ENCODE assay signal across 7 mouse cellular contexts in the genomic region with DNA sequence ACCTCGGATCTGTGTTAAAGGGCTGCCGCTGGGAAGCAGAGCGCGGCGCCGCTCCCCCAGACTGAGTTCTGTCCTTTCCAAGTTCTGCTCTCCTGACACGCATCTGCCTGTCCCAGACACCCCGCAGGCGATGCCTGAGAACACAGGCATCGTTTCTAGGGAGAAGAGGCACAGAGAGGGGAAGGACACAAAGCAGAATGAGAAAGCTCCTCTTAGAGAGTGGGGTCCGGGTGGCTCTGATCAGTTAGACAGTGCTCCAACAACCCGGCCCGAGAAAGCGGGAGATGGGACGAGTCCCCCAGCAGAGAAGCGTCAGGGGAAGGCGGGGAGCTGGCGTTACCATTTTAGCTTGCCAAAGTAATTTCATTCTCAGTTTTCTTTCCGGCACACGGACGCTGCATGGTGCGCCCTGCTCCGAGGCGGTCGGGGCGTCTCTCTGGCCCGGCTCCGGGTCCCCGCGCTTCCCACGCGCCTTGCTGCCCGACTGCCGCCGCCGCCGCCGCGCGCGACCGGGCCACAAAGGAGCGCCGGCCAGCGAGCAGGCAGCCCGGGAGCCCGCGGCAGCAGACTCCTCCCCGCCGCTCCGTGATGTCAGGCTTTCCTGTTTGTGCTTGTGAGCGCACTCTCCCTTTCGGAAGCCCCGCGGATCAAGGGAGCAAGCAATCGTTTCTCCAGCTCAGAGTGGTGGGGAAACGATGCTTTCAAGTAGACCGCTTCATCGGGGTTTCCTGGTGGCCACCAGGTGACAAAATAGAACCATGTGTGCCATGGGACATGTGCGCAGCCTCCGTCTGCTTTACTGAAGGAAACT.
DNase-seq lines count a peak whose midpoint lies in the region; ATAC-seq and TF ChIP-seq lines count a peak whose summit lies in the region.

No protein-coding gene starts in this region.

- H3K9ac ChIP-seq in intestine, embryonic 15.5 days = peak overlapping the region; percentile 79
- H3K9ac ChIP-seq in limb, embryonic 14.5 days (ENCODE audit: low read depth, low read length, severe bottlenecking) = peak overlapping the region; percentile 81
- H3K9ac ChIP-seq in midbrain, embryonic 14.5 days (replicated peaks; ENCODE audit: low read length) = peak overlapping the region; percentile 70

- DNase-seq in adrenal gland, adult 2 months = peak; percentile 86
- peak; percentile 74 for DNase-seq in limb, embryonic 14.5 days (ENCODE audit: low spot score)
- DNase-seq in midbrain, embryonic 14.5 days = peak; percentile 88
- DNase-seq in spleen, adult 18-20 months = peak; percentile 46 to 67

- peak; percentile 79 for ATAC-seq in granulocyte monocyte progenitor cell, adult 5-6 weeks (replicated peaks; ENCODE audit: poor library complexity, severe bottlenecking)
- peak; percentile 86 for ATAC-seq in intestine, embryonic 15.5 days
- ATAC-seq in limb, embryonic 14.5 days (ENCODE audit: low FRiP score, low read depth) = peak; percentile 78
- ATAC-seq in midbrain, embryonic 14.5 days (ENCODE audit: low FRiP score, low TSS enrichment) = peak; percentile 87

- no peak overlapping the region for H3K27ac ChIP-seq in cortical plate, adult 2 months (ENCODE audit: insufficient read depth, low read length)
- peak overlapping the region; percentile 82 for H3K27ac ChIP-seq in intestine, embryonic 15.5 days
- peak overlapping the region; percentile 84 for H3K27ac ChIP-seq in limb, embryonic 14.5 days (replicated peaks; ENCODE audit: low read depth, low read length)
- peak overlapping the region; percentile 69 for H3K27ac ChIP-seq in midbrain, embryonic 14.5 days (replicated peaks; ENCODE audit: low read depth, low read length)

- peak overlapping the region; percentile 41 for H3K4me3 ChIP-seq in cortical plate, adult 2 months (ENCODE audit: insufficient read depth, low read length)
- peak overlapping the region; percentile 57 for H3K4me3 ChIP-seq in intestine, embryonic 15.5 days (replicated peaks)
- peak overlapping the region; percentile 66 for H3K4me3 ChIP-seq in limb, embryonic 14.5 days (replicated peaks; ENCODE audit: low read length)
- H3K4me3 ChIP-seq in midbrain, embryonic 14.5 days (replicated peaks; ENCODE audit: low read depth, low read length) = peak overlapping the region; percentile 60

- H3K4me1 ChIP-seq in cortical plate, adult 2 months (ENCODE audit: control insufficient read depth, insufficient read depth, low read length) = no peaks in the 10 kb centered on the region
- peaks cover 29% of the 10 kb centered on the region for H3K4me1 ChIP-seq in intestine, embryonic 15.5 days (replicated peaks)
- H3K4me1 ChIP-seq in limb, embryonic 14.5 days (ENCODE audit: control insufficient read depth, insufficient read depth, low read length) = peaks cover 19% of the 10 kb centered on the region
- H3K4me1 ChIP-seq in midbrain, embryonic 14.5 days (ENCODE audit: control insufficient read depth, insufficient read depth, low read length) = peaks cover 7% of the 10 kb centered on the region; the same call in 1 of the 2 replicates

- no peaks in the 10 kb centered on the region for H3K36me3 ChIP-seq in intestine, embryonic 15.5 days
- H3K36me3 ChIP-seq in limb, embryonic 14.5 days (ENCODE audit: control insufficient read depth, insufficient read depth, low read length) = no peaks in the 10 kb centered on the region; the same call in 1 of the 2 replicates
- H3K36me3 ChIP-seq in midbrain, embryonic 14.5 days (ENCODE audit: control insufficient read depth, insufficient read depth, low read length) = no peaks in the 10 kb centered on the region

- peak overlapping the region; percentile 79 for H3K4me2 ChIP-seq in intestine, embryonic 15.5 days (replicated peaks)
- peak overlapping the region; percentile 88 for H3K4me2 ChIP-seq in limb, embryonic 14.5 days (replicated peaks; ENCODE audit: low read depth, low read length, severe bottlenecking)
- H3K4me2 ChIP-seq in midbrain, embryonic 14.5 days (ENCODE audit: low read length) = peak overlapping the region; percentile 70

- under 1% methylated on average over 61 of the region's 61 CpGs for WGBS in intestine, embryonic 15.5 days
- WGBS in limb, embryonic 14.5 days = under 1% methylated on average over 57 of the region's 61 CpGs
- WGBS in midbrain, embryonic 14.5 days = under 1% methylated on average over 61 of the region's 61 CpGs

- no peak for TF ChIP-seq POLR2A in cortical plate, adult 2 months (IDR thresholded peaks at IDR 0.05; ENCODE audit: extremely low read depth, insufficient read depth, low read length)
- no peak for TF ChIP-seq POLR2A in limb, embryonic 14.5 days (IDR thresholded peaks at IDR 0.05; ENCODE audit: borderline replicate concordance, extremely low read depth, insufficient read depth, insufficient read length)

- no peaks in the 10 kb centered on the region for H3K9me3 ChIP-seq in intestine, embryonic 15.5 days
- H3K9me3 ChIP-seq in limb, embryonic 14.5 days (ENCODE audit: control insufficient read depth, low read length) = no peaks in the 10 kb centered on the region
- H3K9me3 ChIP-seq in midbrain, embryonic 14.5 days (ENCODE audit: control insufficient read depth, low read length) = no peaks in the 10 kb centered on the region

- TF ChIP-seq CTCF in cortical plate, adult 2 months (IDR thresholded peaks at IDR 0.05; ENCODE audit: extremely low read depth, insufficient read depth, low read length) = no peak

- no peaks in the 10 kb centered on the region for H3K27me3 ChIP-seq in intestine, embryonic 15.5 days (replicated peaks)
- no peaks in the 10 kb centered on the region for H3K27me3 ChIP-seq in limb, embryonic 14.5 days (ENCODE audit: control insufficient read depth, insufficient read depth, low read length)
- H3K27me3 ChIP-seq in midbrain, embryonic 14.5 days (ENCODE audit: control insufficient read depth, insufficient read depth, low read length) = no peaks in the 10 kb centered on the region
